Mouse (Mus musculus): Measurements from ENCODE around the gene Olfr1491.

The Olfr1491 gene

GRCm38 (mm10) chr19:13696968-13697367 lies at the start of gene Olfr1491:
TSS of gene Olfr1491 (plus strand) at chr19:13697268.
- no peak for DNase-seq

- DNase-seq = no peak
These were observed 46.3 kb upstream of the Olfr1491 start, which contains the start of gene Olfr1490 for GRCm38 (mm10) chr19:13650791-13651190. TSS of gene Olfr1490 (plus strand) at chr19:13651091.

GRCm38 (mm10) chr19:13722978-13723377 lies 25.9 kb downstream of the Olfr1491 start, which contains the start of gene Olfr1493-ps1:
TSS of gene Olfr1493-ps1 (plus strand) at chr19:13723278.
- DNase-seq = no peak

- no peak for DNase-seq
These were observed 42.4 kb downstream of the Olfr1491 start, which contains the start of gene Olfr1494 for GRCm38 (mm10) chr19:13739428-13739827. TSS of gene Olfr1494 (plus strand) at chr19:13739728.

- no peak for DNase-seq
These were observed 52.3 kb downstream of the Olfr1491 start for GRCm38 (mm10) chr19:13749366-13749765.
